Mouse (Mus musculus): ENCODE measurements around the gene Nrg3. TPM values are rescaled to one million over a fixed set of nuclear protein-coding genes. Genes with fewer than 3 reads are reported as not detected.

Nrg3 gene
- polyA plus RNA-seq, 1 experiment from 2014 or later: 1.3 TPM

GRCm38 (mm10) chr14:39264422-39264821 is 208.5 kb downstream of the Nrg3 start:
- no peak for ATAC-seq (ENCODE audit: low FRiP score, low TSS enrichment)
- WGBS: 89% methylated on average over 4 of the region's 4 CpGs
- H3K4me1 ChIP-seq (ENCODE audit: control insufficient read depth, insufficient read depth, low read length): no peaks in the 10 kb centered on the region
- H3K36me3 ChIP-seq (ENCODE audit: control insufficient read depth, insufficient read depth, low read length): no peaks in the 10 kb centered on the region
- H3K27me3 ChIP-seq (ENCODE audit: control insufficient read depth, insufficient read depth, low read length): no peaks in the 10 kb centered on the region
- no peak overlapping the region for H3K9ac ChIP-seq (ENCODE audit: low read depth, low read length)
- no peak overlapping the region for H3K4me3 ChIP-seq (ENCODE audit: low read length)
- no peak overlapping the region for H3K4me2 ChIP-seq (replicated peaks; ENCODE audit: low read depth, low read length)
- H3K27ac ChIP-seq (ENCODE audit: low read depth, low read length): no peak overlapping the region
- H3K9me3 ChIP-seq (ENCODE audit: control insufficient read depth, low read length): no peaks in the 10 kb centered on the region

GRCm38 (mm10) chr14:39261016-39261415 is 211.9 kb downstream of the Nrg3 start:
- Histone ChIP-seq H3K27ac (ENCODE audit: low read depth, low read length) (no peak overlapping the region), H3K36me3 (ENCODE audit: control insufficient read depth, insufficient read depth, low read length) (no peaks in the 10 kb centered on the region), H3K9me3 (ENCODE audit: control insufficient read depth, low read length) (no peaks in the 10 kb centered on the region), H3K4me2 (replicated peaks; ENCODE audit: low read depth, low read length) (no peak overlapping the region), H3K4me3 (ENCODE audit: low read length) (no peak overlapping the region), H3K27me3 (ENCODE audit: control insufficient read depth, insufficient read depth, low read length) (no peaks in the 10 kb centered on the region), H3K4me1 (ENCODE audit: control insufficient read depth, insufficient read depth, low read length) (no peaks in the 10 kb centered on the region), H3K9ac (ENCODE audit: low read depth, low read length) (no peak overlapping the region)
- no peak for ATAC-seq (ENCODE audit: low FRiP score, low TSS enrichment)
- 86% methylated on average over 1 of the region's 1 CpGs for WGBS

GRCm38 (mm10) chr14:39255391-39255790 is 217.5 kb downstream of the Nrg3 start:
- no peak for ATAC-seq (ENCODE audit: low FRiP score, low TSS enrichment)
- Histone ChIP-seq H3K4me1 (ENCODE audit: control insufficient read depth, insufficient read depth, low read length) (no peaks in the 10 kb centered on the region), H3K27me3 (ENCODE audit: control insufficient read depth, insufficient read depth, low read length) (no peaks in the 10 kb centered on the region), H3K4me3 (ENCODE audit: low read length) (no peak overlapping the region), H3K9ac (ENCODE audit: low read depth, low read length) (no peak overlapping the region), H3K4me2 (replicated peaks; ENCODE audit: low read depth, low read length) (no peak overlapping the region), H3K36me3 (ENCODE audit: control insufficient read depth, insufficient read depth, low read length) (no peaks in the 10 kb centered on the region), H3K27ac (ENCODE audit: low read depth, low read length) (no peak overlapping the region), H3K9me3 (ENCODE audit: control insufficient read depth, low read length) (no peaks in the 10 kb centered on the region)
- 62% methylated on average over 1 of the region's 1 CpGs for WGBS

DNA sequence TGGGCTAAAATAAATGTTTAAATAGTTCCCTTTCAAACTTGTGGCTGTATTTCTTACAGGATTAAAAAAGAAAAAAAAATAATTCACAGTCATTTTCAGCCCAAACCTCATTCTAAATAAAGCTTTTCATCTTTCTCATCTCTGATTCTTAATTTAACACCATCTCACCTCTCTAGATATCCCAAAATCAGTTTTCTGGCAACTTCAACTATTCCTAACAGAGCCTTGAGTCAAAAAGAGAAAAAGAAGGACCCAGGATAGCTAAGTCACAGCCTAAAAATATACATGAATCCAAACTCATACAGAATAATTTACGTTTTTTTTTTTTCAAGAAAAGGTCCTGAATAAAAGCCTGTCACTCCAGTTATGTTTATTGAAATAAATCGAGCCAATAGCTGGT is 232.6 kb downstream of the Nrg3 start:
- no peak for ATAC-seq (ENCODE audit: low FRiP score, low TSS enrichment)
- Histone ChIP-seq H3K4me2 (replicated peaks; ENCODE audit: low read depth, low read length) (no peak overlapping the region), H3K4me1 (ENCODE audit: control insufficient read depth, insufficient read depth, low read length) (no peaks in the 10 kb centered on the region), H3K27ac (ENCODE audit: low read depth, low read length) (no peak overlapping the region), H3K9me3 (ENCODE audit: control insufficient read depth, low read length) (no peaks in the 10 kb centered on the region), H3K27me3 (ENCODE audit: control insufficient read depth, insufficient read depth, low read length) (no peaks in the 10 kb centered on the region), H3K4me3 (ENCODE audit: low read length) (no peak overlapping the region), H3K36me3 (ENCODE audit: control insufficient read depth, insufficient read depth, low read length) (no peaks in the 10 kb centered on the region), H3K9ac (ENCODE audit: low read depth, low read length) (no peak overlapping the region)
- WGBS: 73% methylated on average over 2 of the region's 2 CpGs

- no peak overlapping the region for H3K9ac ChIP-seq (ENCODE audit: low read depth, low read length)
- no peak overlapping the region for H3K27ac ChIP-seq (ENCODE audit: low read depth, low read length)
- WGBS: 66% methylated on average over 1 of the region's 1 CpGs
- no peaks in the 10 kb centered on the region for H3K36me3 ChIP-seq (ENCODE audit: control insufficient read depth, insufficient read depth, low read length)
- no peaks in the 10 kb centered on the region for H3K9me3 ChIP-seq (ENCODE audit: control insufficient read depth, low read length)
- no peak overlapping the region for H3K4me3 ChIP-seq (ENCODE audit: low read length)
- no peak overlapping the region for H3K4me2 ChIP-seq (replicated peaks; ENCODE audit: low read depth, low read length)
- H3K27me3 ChIP-seq (ENCODE audit: control insufficient read depth, insufficient read depth, low read length): no peaks in the 10 kb centered on the region
- no peaks in the 10 kb centered on the region for H3K4me1 ChIP-seq (ENCODE audit: control insufficient read depth, insufficient read depth, low read length)
- no peak for ATAC-seq (ENCODE audit: low FRiP score, low TSS enrichment)
Observed at GRCm38 (mm10) chr14:39211472-39211871, 261.4 kb downstream of the Nrg3 start.

DNA sequence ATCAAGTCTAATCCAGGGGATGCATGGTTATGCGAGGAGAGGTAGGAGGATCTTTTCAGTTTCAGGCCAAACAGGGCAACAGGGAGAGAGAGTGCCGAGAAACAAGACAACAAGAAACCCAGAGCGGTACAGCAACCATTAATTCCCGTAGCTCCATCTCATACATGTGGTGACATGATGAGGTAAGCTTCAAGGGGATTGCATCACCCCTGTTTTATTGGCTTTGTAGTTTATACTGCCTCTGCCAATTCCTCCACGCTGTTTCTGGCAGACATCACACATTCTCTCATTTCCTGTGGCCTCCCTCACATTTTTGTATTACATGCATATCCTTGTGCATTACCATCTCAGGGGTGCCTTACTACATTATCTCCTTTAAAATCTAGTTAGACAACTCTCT is 280.9 kb downstream of the Nrg3 start:
- ATAC-seq (ENCODE audit: low FRiP score, low TSS enrichment): no peak
- Histone ChIP-seq H3K27me3 (ENCODE audit: control insufficient read depth, insufficient read depth, low read length) (no peaks in the 10 kb centered on the region), H3K36me3 (ENCODE audit: control insufficient read depth, insufficient read depth, low read length) (no peaks in the 10 kb centered on the region), H3K9me3 (ENCODE audit: control insufficient read depth, low read length) (no peaks in the 10 kb centered on the region), H3K4me2 (replicated peaks; ENCODE audit: low read depth, low read length) (no peak overlapping the region), H3K27ac (ENCODE audit: low read depth, low read length) (no peak overlapping the region), H3K9ac (ENCODE audit: low read depth, low read length) (no peak overlapping the region), H3K4me3 (ENCODE audit: low read length) (no peak overlapping the region), H3K4me1 (ENCODE audit: control insufficient read depth, insufficient read depth, low read length) (no peaks in the 10 kb centered on the region)
- WGBS: 70% methylated on average over 5 of the region's 5 CpGs

DNA sequence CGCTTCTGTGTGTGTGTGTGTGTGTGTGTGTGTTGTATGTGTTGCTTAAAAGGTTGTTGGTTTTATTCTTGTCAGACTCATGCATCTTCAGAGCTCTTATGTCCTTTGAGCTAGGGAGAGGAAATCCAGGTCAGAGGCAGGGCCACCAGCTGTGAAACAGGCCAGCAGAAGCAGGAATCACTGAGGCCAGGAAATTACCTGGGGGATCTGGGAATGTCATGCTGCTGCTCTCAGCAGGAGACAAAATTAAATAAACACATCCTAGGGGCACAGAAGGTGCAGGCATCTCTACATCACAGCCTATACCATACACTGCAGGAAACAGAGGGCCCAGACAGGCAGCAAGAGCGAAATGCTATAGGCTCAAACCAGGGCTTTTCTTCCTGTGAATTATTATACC is 299.2 kb downstream of the Nrg3 start:
- no peak overlapping the region for H3K4me2 ChIP-seq (replicated peaks; ENCODE audit: low read depth, low read length)
- ATAC-seq (ENCODE audit: low FRiP score, low TSS enrichment): no peak
- no peak overlapping the region for H3K4me3 ChIP-seq (ENCODE audit: low read length)
- no peak overlapping the region for H3K27ac ChIP-seq (ENCODE audit: low read depth, low read length)
- H3K9ac ChIP-seq (ENCODE audit: low read depth, low read length): no peak overlapping the region
- H3K9me3 ChIP-seq (ENCODE audit: control insufficient read depth, low read length): no peaks in the 10 kb centered on the region
- H3K36me3 ChIP-seq (ENCODE audit: control insufficient read depth, insufficient read depth, low read length): no peaks in the 10 kb centered on the region
- no peaks in the 10 kb centered on the region for H3K4me1 ChIP-seq (ENCODE audit: control insufficient read depth, insufficient read depth, low read length)
- WGBS: 66% methylated on average over 2 of the region's 2 CpGs
- no peaks in the 10 kb centered on the region for H3K27me3 ChIP-seq (ENCODE audit: control insufficient read depth, insufficient read depth, low read length)

DNA sequence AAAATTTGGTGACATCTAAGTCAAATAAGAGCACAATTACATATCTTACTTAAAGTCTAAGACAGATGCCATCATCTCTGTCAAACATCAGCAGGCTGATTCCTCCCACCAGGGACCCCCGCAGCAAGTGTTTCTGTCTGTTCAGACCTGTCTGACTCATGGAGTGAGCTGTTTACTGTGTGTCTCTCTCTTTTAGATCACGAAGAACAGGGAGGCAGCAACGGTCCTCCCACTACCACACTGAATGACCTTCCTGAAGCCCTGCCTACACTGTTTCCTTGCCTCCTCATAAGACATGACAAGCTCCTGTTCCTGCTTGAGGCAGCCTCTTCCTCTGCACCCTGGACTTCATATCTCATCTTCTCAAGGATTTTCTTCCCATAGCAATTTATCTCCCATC is 312.7 kb downstream of the Nrg3 start:
- 75% methylated on average over 3 of the region's 3 CpGs for WGBS
- H3K9ac ChIP-seq (ENCODE audit: low read depth, low read length): no peak overlapping the region
- no peak for ATAC-seq (ENCODE audit: low FRiP score, low TSS enrichment)
- no peaks in the 10 kb centered on the region for H3K27me3 ChIP-seq (ENCODE audit: control insufficient read depth, insufficient read depth, low read length)
- no peak overlapping the region for H3K4me2 ChIP-seq (replicated peaks; ENCODE audit: low read depth, low read length)
- H3K36me3 ChIP-seq (ENCODE audit: control insufficient read depth, insufficient read depth, low read length): no peaks in the 10 kb centered on the region
- H3K4me3 ChIP-seq (ENCODE audit: low read length): no peak overlapping the region
- no peak overlapping the region for H3K27ac ChIP-seq (ENCODE audit: low read depth, low read length)
- H3K4me1 ChIP-seq (ENCODE audit: control insufficient read depth, insufficient read depth, low read length): no peaks in the 10 kb centered on the region
- no peaks in the 10 kb centered on the region for H3K9me3 ChIP-seq (ENCODE audit: control insufficient read depth, low read length)

- WGBS: 43% methylated on average over 1 of the region's 1 CpGs
- Histone ChIP-seq H3K4me2 (replicated peaks; ENCODE audit: low read depth, low read length) (no peak overlapping the region), H3K4me1 (ENCODE audit: control insufficient read depth, insufficient read depth, low read length) (no peaks in the 10 kb centered on the region), H3K4me3 (ENCODE audit: low read length) (no peak overlapping the region), H3K9ac (ENCODE audit: low read depth, low read length) (no peak overlapping the region), H3K36me3 (ENCODE audit: control insufficient read depth, insufficient read depth, low read length) (no peaks in the 10 kb centered on the region), H3K27me3 (ENCODE audit: control insufficient read depth, insufficient read depth, low read length) (no peaks in the 10 kb centered on the region), H3K27ac (ENCODE audit: low read depth, low read length) (no peak overlapping the region), H3K9me3 (ENCODE audit: control insufficient read depth, low read length) (no peaks in the 10 kb centered on the region)
- ATAC-seq (ENCODE audit: low FRiP score, low TSS enrichment): no peak
Observed at GRCm38 (mm10) chr14:39155462-39155861, 317.4 kb downstream of the Nrg3 start.

DNA sequence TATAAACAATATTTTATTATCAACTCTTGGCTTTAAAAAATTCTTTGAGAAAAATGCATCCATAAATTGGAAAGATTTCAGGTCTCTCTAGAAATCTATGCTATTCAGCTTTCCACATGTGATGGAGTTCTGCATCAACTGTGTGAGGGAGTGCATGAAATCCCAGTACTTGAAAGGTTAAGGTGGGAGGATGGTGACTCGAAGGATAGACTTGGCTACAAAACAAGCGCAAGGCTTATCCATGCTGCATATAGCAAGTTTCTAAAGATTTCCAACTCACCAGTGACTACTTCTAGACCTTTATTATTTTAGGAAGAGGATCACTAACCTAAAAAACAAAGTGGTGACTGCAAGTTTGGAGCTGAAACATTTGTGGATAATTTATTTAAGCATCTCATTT is 343.1 kb downstream of the Nrg3 start:
- Histone ChIP-seq H3K4me1 (ENCODE audit: control insufficient read depth, insufficient read depth, low read length) (no peaks in the 10 kb centered on the region), H3K27me3 (ENCODE audit: control insufficient read depth, insufficient read depth, low read length) (no peaks in the 10 kb centered on the region), H3K9me3 (ENCODE audit: control insufficient read depth, low read length) (no peaks in the 10 kb centered on the region), H3K9ac (ENCODE audit: low read depth, low read length) (no peak overlapping the region), H3K27ac (ENCODE audit: low read depth, low read length) (no peak overlapping the region), H3K4me2 (replicated peaks; ENCODE audit: low read depth, low read length) (no peak overlapping the region), H3K4me3 (ENCODE audit: low read length) (no peak overlapping the region), H3K36me3 (ENCODE audit: control insufficient read depth, insufficient read depth, low read length) (no peaks in the 10 kb centered on the region)
- 71% methylated on average over 2 of the region's 2 CpGs for WGBS
- no peak for ATAC-seq (ENCODE audit: low FRiP score, low TSS enrichment)

Measured in kidney, embryonic 14.5 days (tissue).